Mouse (Mus musculus) gastrocnemius, adult 18-20 months (tissue): ENCODE measurements around the gene Gm9837. TPM values are rescaled to one million over a fixed set of nuclear protein-coding genes. Genes with fewer than 3 reads are reported as not detected.

ENCODE experiments used
- DNase-seq: peaks from one replicate; pipeline ENCODE4 v3.0.0; 2021; ENCODE audit warnings: low spot score
- total RNA-seq, 2 experiments: library from RNA; stranded (reverse); gene quantifications; 2 replicates each; pipeline ENCODE4 v1.2.3; 2021

Gm9837 gene
- total RNA-seq, 2 experiments from 2014 or later: not detected

GRCm38 (mm10) chr11:53425711-53426255 lies 44.5 kb downstream of the Gm9837 start:
- no peak for DNase-seq

- DNase-seq: no peak
These were observed 45.0 kb downstream of the Gm9837 start for GRCm38 (mm10) chr11:53425251-53425650.

- DNase-seq: no peak
These were observed 45.5 kb downstream of the Gm9837 start for GRCm38 (mm10) chr11:53424826-53425225.

- DNase-seq: no peak
These were observed 47.2 kb downstream of the Gm9837 start, which contains the start of gene Leap2 for GRCm38 (mm10) chr11:53423036-53423435. TSS of gene Leap2 (minus strand) at chr11:53423170.

Other genes starting within 250 kb of the Gm9837 start
- gene Hspa4, start 170.0 kb downstream of the Gm9837 start, total RNA-seq: 10 to 100 TPM; 74.3 to 95.8 TPM
- 1 to 10 TPM; 7.4 to 7.8 TPM for gene Zcchc10, start 145.8 kb downstream of the Gm9837 start, total RNA-seq
- gene Aff4, start 119.6 kb downstream of the Gm9837 start, total RNA-seq: 10 to 100 TPM; 90.1 to 93.8 TPM
- not detected for gene Leap2, start 47.3 kb downstream of the Gm9837 start, total RNA-seq
- 1,000 to 10,000 TPM; 1,298 to 1,311 TPM for gene Uqcrq, start 39.6 kb downstream of the Gm9837 start, total RNA-seq
- under 1 TPM; 0.11 to 0.17 TPM for gene Gdf9, start 39.5 kb downstream of the Gm9837 start, total RNA-seq
- not detected for gene Gm10447, start 13.4 kb downstream of the Gm9837 start, total RNA-seq
- under 1 TPM; 0.71 to 0.73 TPM for gene Shroom1, start 13.3 kb downstream of the Gm9837 start, total RNA-seq
- not detected for gene Gm9945, start 9.7 kb upstream of the Gm9837 start, total RNA-seq
- gene Sowaha, start 9.8 kb upstream of the Gm9837 start, total RNA-seq: under 1 TPM; 0.07 TPM
- gene Sept8, start 48.8 kb upstream of the Gm9837 start, total RNA-seq: 10 to 100 TPM in 1 of 2 experiments, 1 to 10 TPM in 1; 8.4 to 10.3 TPM
- gene Kif3a, start 96.9 kb upstream of the Gm9837 start, total RNA-seq: 1 to 10 TPM; 4.5 to 5.0 TPM
- not detected for gene Il4, start 148.2 kb upstream of the Gm9837 start, total RNA-seq
- gene Il13, start 164.2 kb upstream of the Gm9837 start, total RNA-seq: not detected
- gene Rad50, start 236.8 kb upstream of the Gm9837 start, total RNA-seq: 1 to 10 TPM; 4.3 to 5.4 TPM